ENCODE assay signal across 8 mouse cellular contexts in the genomic region with DNA sequence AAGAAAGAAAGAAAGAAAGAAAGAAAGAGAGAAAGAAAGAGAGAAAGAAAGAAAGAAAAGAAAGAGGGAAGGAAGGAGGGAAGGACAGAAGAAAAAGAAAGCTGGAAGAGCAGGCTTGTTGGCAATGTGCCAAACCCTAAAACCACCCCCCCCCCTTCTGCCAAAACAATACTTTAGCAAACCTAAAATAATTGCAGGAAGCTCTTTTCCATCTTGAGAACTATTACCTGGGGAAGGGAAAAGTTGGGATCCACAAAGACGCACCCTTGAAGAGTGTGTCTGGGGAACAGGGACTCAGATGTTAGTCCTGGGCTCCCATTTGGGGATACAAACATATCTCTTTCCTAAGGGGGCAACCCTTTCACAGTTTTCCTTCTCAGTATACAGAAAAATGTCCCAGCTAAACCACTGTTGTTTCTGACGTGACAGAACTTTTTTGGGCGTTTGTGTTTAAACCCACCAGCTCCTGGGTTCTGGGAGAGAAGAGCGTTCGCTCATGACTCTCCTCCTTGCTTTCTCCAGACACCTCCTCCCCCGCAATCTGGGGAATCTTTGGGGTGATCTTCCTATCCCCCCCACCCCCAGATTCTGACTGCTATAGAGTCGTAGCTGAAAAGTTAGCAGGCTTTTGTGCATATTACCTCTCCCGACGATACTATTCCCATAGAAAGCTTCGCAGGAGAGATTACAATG. TPM values are rescaled to one million over a fixed set of nuclear protein-coding genes. Genes with fewer than 3 reads are reported as not detected.
DNase-seq lines count a peak whose midpoint lies in the region; ATAC-seq and TF ChIP-seq lines count a peak whose summit lies in the region.

No protein-coding gene starts in this region.

- no peaks in the 10 kb centered on the region; the same call in 1 of the 2 replicates for H3K27me3 ChIP-seq in forebrain, postnatal 0 days (ENCODE audit: insufficient read depth, low read length)
- peaks cover 9% of the 10 kb centered on the region; the same call in 1 of the 2 replicates for H3K27me3 ChIP-seq in neural tube, embryonic 11.5 days (ENCODE audit: control insufficient read depth, insufficient read depth, low read length)

- 0 out of 2 replicates have a peak, but pooled peaks cover 10% of the 10 kb centered on the region for H3K4me1 ChIP-seq in forebrain, postnatal 0 days (ENCODE audit: insufficient read depth)
- H3K4me1 ChIP-seq in neural tube, embryonic 11.5 days (ENCODE audit: control insufficient read depth, insufficient read depth, low read length) = peaks cover 27% of the 10 kb centered on the region; the same call in 1 of the 2 replicates

- peak overlapping the region; percentile 82 for H3K4me2 ChIP-seq in forebrain, postnatal 0 days (ENCODE audit: low read depth)
- H3K4me2 ChIP-seq in neural tube, embryonic 11.5 days (ENCODE audit: low read depth) = peak overlapping the region; percentile 83

- peak; percentile 95 for DNase-seq in heart, adult 11 months
- no peak for DNase-seq in heart, postnatal 4 days
- DNase-seq in Muller cell, postnatal 12 days (ENCODE audit: inconsistent ontology term) = peak; percentile 64
- peak; percentile 60 for DNase-seq in forebrain, postnatal 0 days
- peak; percentile 44 for DNase-seq in kidney, postnatal 14 days
- peak; percentile 37 for DNase-seq in neural tube, embryonic 11.5 days (ENCODE audit: low spot score)
- no peak for DNase-seq in urinary bladder, postnatal 36 days (ENCODE audit: low spot score in 2 of 2)

- H3K36me3 ChIP-seq in forebrain, postnatal 0 days (ENCODE audit: insufficient read depth) = no peaks in the 10 kb centered on the region
- H3K36me3 ChIP-seq in neural tube, embryonic 11.5 days (ENCODE audit: control insufficient read depth, insufficient read depth, low read length) = no peaks in the 10 kb centered on the region

- no peak for ATAC-seq in forebrain, postnatal 0 days
- no peak for ATAC-seq in neural tube, embryonic 11.5 days (ENCODE audit: insufficient read depth, low FRiP score, low TSS enrichment)
- no peak for ATAC-seq in granulocyte monocyte progenitor cell, adult 5-6 weeks (replicated peaks; ENCODE audit: poor library complexity, severe bottlenecking)

- TF ChIP-seq CTCF in forebrain, postnatal 0 days (IDR thresholded peaks at IDR 0.05; ENCODE audit: low read depth) = no peak

- H3K9me3 ChIP-seq in forebrain, postnatal 0 days (ENCODE audit: low read length) = no peaks in the 10 kb centered on the region
- H3K9me3 ChIP-seq in neural tube, embryonic 11.5 days (ENCODE audit: control insufficient read depth, low read length) = no peaks in the 10 kb centered on the region

- H3K4me3 ChIP-seq in forebrain, postnatal 0 days (ENCODE audit: low read depth, low read length) = peak overlapping the region; percentile 78
- peak overlapping the region; percentile 97 for H3K4me3 ChIP-seq in neural tube, embryonic 11.5 days (ENCODE audit: low read depth, low read length)

- H3K27ac ChIP-seq in forebrain, postnatal 0 days (ENCODE audit: low read depth, low read length) = peak overlapping the region; percentile 87
- peak overlapping the region; percentile 87 for H3K27ac ChIP-seq in neural tube, embryonic 11.5 days (ENCODE audit: low read depth, low read length)

- WGBS in forebrain, postnatal 0 days = 2% methylated on average over 10 of the region's 10 CpGs
- WGBS in neural tube, embryonic 11.5 days = 1% methylated on average over 10 of the region's 10 CpGs

- H3K9ac ChIP-seq in forebrain, postnatal 0 days = peak overlapping the region; percentile 82
- peak overlapping the region; percentile 98 for H3K9ac ChIP-seq in neural tube, embryonic 11.5 days (ENCODE audit: low read length)

RNA-seq across cellular contexts. Expression of a gene that starts 1.3 kb away (rescaled TPM):
- total RNA-seq in heart, postnatal 4 days (2021) = not detected
- 12.9 and 15.2 TPM in 2 replicates for total RNA-seq in forebrain, postnatal 0 days (2014; rRNA removed)
- polyA plus RNA-seq in forebrain, postnatal 0 days (2015; fragmentation: Nextera tagmentation; extraction: Ambion mirVana) = 19.3 and 20.7 TPM in 2 replicates
- 9.1 and 9.8 TPM in 2 replicates for polyA plus RNA-seq in neural tube, embryonic 11.5 days (2014; fragmentation: Nextera tagmentation; extraction: Ambion mirVana)
- total RNA-seq in granulocyte monocyte progenitor cell, adult 5-6 weeks (2014; fragmentation: Nextera tagmentation) = not detected in 2 replicates
- not detected in 2 replicates for total RNA-seq in granulocyte monocyte progenitor cell, adult 5-6 weeks (2017)

RNA-seq across cellular contexts. Expression of a gene that starts 4.0 kb away (rescaled TPM):
- total RNA-seq in heart, postnatal 4 days (2021) = 100 to 1,000 TPM; 206 to 217 TPM
- 44.1 and 51.2 TPM in 2 replicates for total RNA-seq in forebrain, postnatal 0 days (2014; rRNA removed)
- polyA plus RNA-seq in forebrain, postnatal 0 days (2015; fragmentation: Nextera tagmentation; extraction: Ambion mirVana) = 38.2 and 57.5 TPM in 2 replicates
- polyA plus RNA-seq in neural tube, embryonic 11.5 days (2014; fragmentation: Nextera tagmentation; extraction: Ambion mirVana) = 29.0 and 31.7 TPM in 2 replicates
- 5.6 and 14.0 TPM in 2 replicates for total RNA-seq in granulocyte monocyte progenitor cell, adult 5-6 weeks (2014; fragmentation: Nextera tagmentation)
- 2.6 and 3.5 TPM in 2 replicates for total RNA-seq in granulocyte monocyte progenitor cell, adult 5-6 weeks (2017)

Comparison
In these comparisons a context has a peak if more than half of its experiments do, and no peak if none do; other contexts are left out.
1. DNase-seq: peak in heart, adult 11 months (single experiment), Muller cell, postnatal 12 days (single experiment), forebrain, postnatal 0 days (single experiment), kidney, postnatal 14 days (single experiment) and neural tube, embryonic 11.5 days (single experiment); none in heart, postnatal 4 days (single experiment) and urinary bladder, postnatal 36 days (0 of 2).
2. RNA of a gene that starts 1.3 kb away (total RNA-seq): 12.9 to 15.2 TPM in forebrain, postnatal 0 days; not detected in heart, postnatal 4 days and not detected in granulocyte monocyte progenitor cell, adult 5-6 weeks; every median in the first group is over 10 times any median in the second.